In genomic region chr16:93920673-93921072, GRCm38 (mm10) we compare ENCODE assay signal across 19 mouse cellular contexts.
"Had no signal": no experiment of that assay in that cellular context is flagged by ENCODE, and none has a peak within 500 bp of the region (broad histone marks: within the 10 kb centered on the region; RNA-seq: fewer than 3 reads in every experiment).

No protein-coding gene starts in this region.

- DNase-seq: liver, postnatal 0 days; lung, adult 2 months; lung, postnatal 10 days; lung, postnatal 4 days; retina, postnatal 1 day; right cerebral cortex, adult 18-20 months; right cerebral cortex, postnatal 25 days; right cerebral cortex, postnatal 4 days; spleen, adult 18-20 months; thymus, adult 18-20 months; thymus, postnatal 14 days; thymus, postnatal 36 days had no signal

- H3K9me3 ChIP-seq: liver, embryonic 15.5 days; lung, embryonic 15.5 days; midbrain, embryonic 10.5 days; midbrain, embryonic 13.5 days; midbrain, embryonic 15.5 days; neural tube, embryonic 12.5 days had no signal

- ATAC-seq: midbrain, embryonic 13.5 days; midbrain, embryonic 15.5 days had no signal

- H3K4me2 ChIP-seq: liver, embryonic 15.5 days; lung, embryonic 15.5 days; midbrain, embryonic 13.5 days; midbrain, embryonic 15.5 days; neural tube, embryonic 12.5 days had no signal

- H3K27me3 ChIP-seq: liver, embryonic 15.5 days; lung, embryonic 15.5 days; midbrain, embryonic 13.5 days; midbrain, embryonic 15.5 days; neural tube, embryonic 12.5 days had no signal

- H3K27ac ChIP-seq: liver, embryonic 15.5 days; lung, embryonic 15.5 days; midbrain, embryonic 10.5 days; midbrain, embryonic 13.5 days; midbrain, embryonic 15.5 days; neural tube, embryonic 12.5 days had no signal

- H3K4me3 ChIP-seq: liver, embryonic 15.5 days; lung, embryonic 15.5 days; midbrain, embryonic 10.5 days; midbrain, embryonic 13.5 days; midbrain, embryonic 15.5 days; myocyte; neural tube, embryonic 12.5 days had no signal

- H3K4me1 ChIP-seq: midbrain, embryonic 15.5 days had no signal

- H3K9ac ChIP-seq: liver, embryonic 15.5 days; liver, postnatal 0 days; lung, embryonic 15.5 days; midbrain, embryonic 13.5 days; midbrain, embryonic 15.5 days; neural tube, embryonic 12.5 days had no signal

- H3K36me3 ChIP-seq: liver, embryonic 15.5 days; lung, embryonic 15.5 days; midbrain, embryonic 10.5 days; midbrain, embryonic 13.5 days; midbrain, embryonic 15.5 days; neural tube, embryonic 12.5 days had no signal
